Mouse (Mus musculus): Measurements from ENCODE around the gene Stard7. TPM values are rescaled to one million over a fixed set of nuclear protein-coding genes. Genes with fewer than 3 reads are reported as not detected.

Stard7 gene
- total RNA-seq, 2 experiments from 2014 or later = 104 to 112 TPM

Other genes with a start within 250 kb of the Stard7 start
- 10 to 100 TPM; 24.3 to 33.8 TPM for gene Blvra, start 199.6 kb upstream of the Stard7 start, total RNA-seq (2021)
- 1 to 10 TPM; 3.9 to 4.3 TPM for gene Ncaph, start 136.3 kb upstream of the Stard7 start, total RNA-seq (2021)
- gene Itpripl1, start 126.8 kb upstream of the Stard7 start, total RNA-seq (2021) = 1 to 10 TPM; 6.1 to 6.7 TPM
- gene 1810024B03Rik, start 61.9 kb upstream of the Stard7 start, total RNA-seq (2021) = 1 to 10 TPM; 1.4 to 1.7 TPM
- gene Snrnp200, start 61.8 kb upstream of the Stard7 start, total RNA-seq (2021) = 10 to 100 TPM; 74.0 to 76.0 TPM
- gene Ciao1, start 22.4 kb upstream of the Stard7 start, total RNA-seq (2021) = 100 to 1,000 TPM; 113 to 147 TPM
- gene Tmem127, start 22.3 kb upstream of the Stard7 start, total RNA-seq (2021) = 10 to 100 TPM; 69.4 to 93.4 TPM
- under 1 TPM; 0.63 to 0.73 TPM for gene Dusp2, start 65.9 kb downstream of the Stard7 start, total RNA-seq (2021)
- gene Astl, start 68.4 kb downstream of the Stard7 start, total RNA-seq (2021) = not detected
- gene Adra2b, start 93.0 kb downstream of the Stard7 start, total RNA-seq (2021) = 1 to 10 TPM; 1.9 to 2.0 TPM
- under 1 TPM; 0.26 to 0.56 TPM for gene Gpat2, start 155.0 kb downstream of the Stard7 start, total RNA-seq (2021)
- 10 to 100 TPM; 41.1 to 50.6 TPM for gene Fahd2a, start 174.3 kb downstream of the Stard7 start, total RNA-seq (2021)

Data from adrenal gland, postnatal 36 days (tissue).